Mouse (Mus musculus) heart, embryonic 11.5 days (tissue): Measurements from ENCODE around the gene Obscn. TPM values are rescaled to one million over a fixed set of nuclear protein-coding genes. Genes with fewer than 3 reads are reported as not detected.

Experiments
- ATAC-seq: fragments of 200-750 bp; cut with Nextera tagmentation; replicated peaks from 2 replicates; pipeline ENCODE4 v1.8.0; 2017; ENCODE audit warnings: moderate library complexity; ENCODE audit not compliant: insufficient number of reproducible peaks, low FRiP score, low TSS enrichment
- H3K27ac ChIP-seq: fragments of 300-500 bp; sonication (generic); 2 replicates; pipeline ENCODE4 v1.5.1; 2014; ENCODE audit warnings: mild to moderate bottlenecking, low read depth, low read length
- H3K27me3 ChIP-seq: fragments of 300-500 bp; sonication (generic); 2 replicates; pipeline ENCODE4 v1.6.1; 2014; ENCODE audit warnings: mild to moderate bottlenecking, low read length, mixed read lengths; ENCODE audit not compliant: control insufficient read depth, insufficient read depth
- H3K36me3 ChIP-seq: fragments of 300-500 bp; sonication (generic); 2 replicates; pipeline ENCODE4 v1.6.1; 2014; ENCODE audit warnings: mild to moderate bottlenecking, low read length, moderate library complexity, mixed read lengths; ENCODE audit not compliant: control insufficient read depth, insufficient read depth
- H3K4me1 ChIP-seq: fragments of 300-500 bp; sonication (generic); 2 replicates; pipeline ENCODE4 v1.6.1; 2014; ENCODE audit warnings: low read length; ENCODE audit not compliant: control insufficient read depth, insufficient read depth
- H3K4me2 ChIP-seq: fragments of 300-500 bp; sonication (generic); 2 replicates; pipeline ENCODE4 v1.6.1; 2014; ENCODE audit warnings: mild to moderate bottlenecking, moderate library complexity
- H3K4me3 ChIP-seq: fragments of 300-500 bp; sonication (generic); 2 replicates; pipeline ENCODE4 v1.5.1; 2014; ENCODE audit warnings: low read depth, low read length
- H3K9ac ChIP-seq: fragments of 300-500 bp; sonication (generic); 2 replicates; pipeline ENCODE4 v1.6.1; 2014; ENCODE audit warnings: mild to moderate bottlenecking, low read depth, low read length, moderate library complexity
- H3K9me3 ChIP-seq: fragments of 300-500 bp; sonication (generic); replicated peaks from 2 replicates; pipeline ENCODE4 v1.6.1; 2016; ENCODE audit warnings: low read length; ENCODE audit not compliant: control insufficient read depth
- WGBS: fragments of 180-500 bp; shearing (Covaris S2); extraction: QIAGEN DNeasy Blood & Tissue Kit; methylation state at CpG from one replicate; pipeline ENCODE4 v1.1.7; 2014; ENCODE audit not compliant: insufficient replicate concordance; 5-methylcytosine and 5-hydroxymethylcytosine counted together
- polyA plus RNA-seq: library from polyadenylated mRNA; unstranded; fragments of >200 nt; fragmentation: Nextera tagmentation; extraction: Ambion mirVana; gene quantifications from 2 replicates; pipeline ENCODE4 v1.2.1, GENCODE M21; 2014

The Obscn gene
- polyA plus RNA-seq, 1 experiment from 2014 or later: 39.3 TPM

DNA sequence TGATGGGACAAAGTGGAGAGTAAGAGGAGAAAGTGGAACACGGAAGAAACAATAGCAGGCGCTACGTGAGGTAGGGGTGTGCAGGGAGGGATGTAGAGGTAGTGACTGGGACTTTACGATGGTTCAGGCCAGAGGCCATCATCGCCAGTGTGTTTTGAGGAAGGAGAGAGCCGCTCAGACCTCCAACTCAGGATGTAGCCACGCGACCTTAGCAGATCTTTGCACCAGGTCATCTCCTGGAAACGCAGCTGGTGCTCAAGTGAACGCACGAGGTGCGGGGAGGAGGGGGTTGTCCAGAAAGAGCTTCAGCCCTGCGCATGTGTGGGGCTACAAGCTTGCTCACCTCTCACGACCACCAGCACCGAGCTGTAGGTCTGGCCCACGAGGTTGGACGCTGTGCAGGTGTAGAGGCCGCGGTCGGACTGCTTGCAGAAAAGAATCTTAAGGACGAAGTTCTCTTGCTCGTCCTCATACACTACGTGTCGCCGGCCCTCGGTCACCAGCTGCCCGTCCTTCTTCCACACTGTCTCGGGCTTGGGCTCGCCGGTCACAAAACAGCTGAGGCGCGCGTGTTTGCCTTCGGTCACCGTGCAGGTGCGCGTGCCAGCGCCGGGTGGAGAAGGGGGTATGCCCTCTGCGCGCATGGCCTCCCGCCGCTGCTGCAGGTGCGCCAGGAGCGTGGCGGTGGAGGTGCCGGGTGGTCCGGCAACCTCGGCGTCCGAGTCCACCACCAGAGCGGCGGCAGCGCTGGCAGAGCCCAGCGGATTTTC lies 966 bp downstream of the Obscn start:
- Histone ChIP-seq H3K27me3 (peaks cover 49% of the 10 kb centered on the region), H3K4me1 (peaks cover 34% of the 10 kb centered on the region)
- WGBS: 14% methylated on average over 55 of the region's 55 CpGs

DNA sequence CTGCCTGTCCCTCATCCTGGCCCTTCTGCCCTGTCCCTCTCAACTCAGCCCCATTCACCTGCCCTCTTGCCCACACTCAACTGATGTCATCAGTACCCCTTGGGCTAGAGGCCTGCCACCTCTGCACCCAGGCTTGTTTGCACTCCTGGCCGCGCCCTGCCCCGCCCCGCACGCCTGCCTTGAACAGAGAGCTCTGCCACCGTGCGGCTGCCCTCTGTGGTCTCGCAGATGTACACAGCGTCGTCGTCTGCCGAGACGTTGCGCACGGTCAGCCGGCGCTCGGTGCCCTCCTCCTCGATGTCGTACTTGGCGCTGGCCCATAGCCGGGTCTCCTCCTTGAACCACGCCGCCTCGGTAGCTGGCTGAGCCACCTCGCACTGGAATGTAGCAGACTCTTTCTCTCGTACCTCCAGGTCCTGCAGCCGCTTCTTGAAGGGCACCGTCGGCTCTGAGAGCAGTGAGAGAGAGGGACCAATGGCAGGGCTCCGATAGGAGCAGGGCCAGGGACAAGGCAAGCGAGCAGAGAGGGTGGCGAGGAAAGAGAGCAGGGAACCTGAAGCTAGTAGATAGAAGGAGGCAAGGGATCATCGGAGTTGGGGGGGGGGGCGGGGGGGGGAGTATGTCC lies 1.7 kb downstream of the Obscn start:
- Histone ChIP-seq H3K27ac (no peak overlapping the region), H3K4me3 (peak overlapping the region; percentile 16), H3K4me1 (peaks cover 28% of the 10 kb centered on the region), H3K27me3 (peaks cover 45% of the 10 kb centered on the region), H3K9ac (no peak overlapping the region), H3K36me3 (peaks cover 6% of the 10 kb centered on the region), H3K4me2 (peak overlapping the region; percentile 46), H3K9me3 (no peaks in the 10 kb centered on the region)
- 10% methylated on average over 34 of the region's 35 CpGs for WGBS
- ATAC-seq: no peak

More for the DNA sequence above, 966 bp downstream of the Obscn start:
- peak overlapping the region; percentile 16 for H3K4me3 ChIP-seq
- no peak overlapping the region for H3K27ac ChIP-seq
- ATAC-seq: no peak
- H3K4me2 ChIP-seq: peak overlapping the region; percentile 46
- H3K36me3 ChIP-seq: peaks cover 3% of the 10 kb centered on the region
- no peak overlapping the region for H3K9ac ChIP-seq
- H3K9me3 ChIP-seq: no peaks in the 10 kb centered on the region

DNA sequence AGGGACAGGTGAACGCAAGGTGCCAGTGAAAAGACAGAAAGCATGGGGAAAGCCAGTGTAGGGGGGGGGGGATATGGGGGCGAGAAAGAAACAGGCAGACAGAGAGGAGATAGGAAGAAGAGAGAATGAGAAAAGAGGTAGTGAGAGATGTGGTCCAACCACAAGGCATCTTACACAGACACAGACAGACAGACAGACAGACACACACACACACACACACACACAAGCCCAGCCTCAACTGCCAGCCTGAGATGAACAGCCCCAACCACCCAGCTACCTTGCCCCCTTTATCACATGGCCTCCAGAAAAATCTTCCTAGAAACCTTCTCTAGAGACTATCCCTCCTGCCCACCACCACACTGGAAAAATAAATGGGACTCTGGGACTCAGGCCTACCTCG lies 4.1 kb downstream of the Obscn start:
- no peaks in the 10 kb centered on the region for H3K9me3 ChIP-seq
- H3K27ac ChIP-seq: no peak overlapping the region
- peaks cover 40% of the 10 kb centered on the region for H3K27me3 ChIP-seq
- no peak for ATAC-seq
- H3K4me3 ChIP-seq: no peak overlapping the region
- WGBS: 80% methylated on average over 1 of the region's 3 CpGs
- H3K4me1 ChIP-seq: peaks cover 13% of the 10 kb centered on the region
- H3K9ac ChIP-seq: no peak overlapping the region
- H3K4me2 ChIP-seq: no peak overlapping the region
- peaks cover 6% of the 10 kb centered on the region for H3K36me3 ChIP-seq

DNA sequence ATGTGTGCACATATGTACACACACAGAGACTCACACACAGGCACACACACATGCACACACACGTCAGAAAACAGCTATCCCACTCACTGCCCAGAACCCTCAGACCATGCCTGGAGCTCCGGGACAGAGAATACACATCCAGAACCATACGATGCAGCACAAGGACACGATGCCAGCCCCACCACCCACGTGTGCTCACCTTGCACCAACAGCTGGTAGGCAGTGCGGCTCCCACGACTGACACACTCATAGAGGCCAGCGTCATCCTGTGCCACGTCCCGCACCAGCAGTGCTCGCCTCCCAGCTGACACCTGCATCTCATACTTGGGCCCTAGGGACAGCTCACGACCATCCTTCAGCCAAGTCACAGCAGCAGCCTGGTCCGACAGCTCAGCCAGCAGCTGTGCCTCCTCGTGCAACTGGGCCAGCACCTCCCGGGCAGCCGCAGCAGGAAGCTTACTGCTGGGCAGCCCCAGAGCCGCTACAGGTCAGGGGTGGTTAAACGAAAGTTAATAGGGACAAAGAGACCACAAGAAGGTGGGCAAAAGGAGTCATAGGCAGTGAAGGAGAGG lies 4.8 kb downstream of the Obscn start:
- WGBS: 66% methylated on average over 18 of the region's 18 CpGs
- ATAC-seq: no peak
- Histone ChIP-seq H3K9me3 (no peaks in the 10 kb centered on the region), H3K4me3 (no peak overlapping the region), H3K27ac (no peak overlapping the region), H3K27me3 (peaks cover 34% of the 10 kb centered on the region), H3K4me2 (no peak overlapping the region), H3K36me3 (peaks cover 10% of the 10 kb centered on the region), H3K9ac (no peak overlapping the region), H3K4me1 (peaks cover 8% of the 10 kb centered on the region; the same call in 1 of the 2 replicates)

DNA sequence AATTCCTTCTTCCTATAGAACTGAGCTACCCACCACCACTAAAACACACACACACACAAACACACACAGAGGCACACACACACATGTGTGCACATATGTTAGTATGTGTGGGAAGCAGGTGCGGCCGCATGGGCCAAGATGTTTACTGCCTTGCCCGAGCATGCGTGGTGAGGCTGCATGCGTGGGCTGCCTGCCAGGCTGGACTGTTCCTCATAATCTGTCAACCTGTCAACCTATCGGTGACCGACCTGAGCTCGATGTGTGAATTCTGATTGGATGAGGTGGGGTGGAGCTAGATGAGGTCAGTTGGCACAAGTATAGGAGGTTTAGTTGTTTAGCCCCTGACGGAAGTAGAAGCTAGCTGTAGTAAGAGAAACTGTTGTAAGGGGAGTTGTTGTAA lies 5.4 kb downstream of the Obscn start:
- WGBS: 79% methylated on average over 9 of the region's 9 CpGs
- peaks cover 27% of the 10 kb centered on the region for H3K27me3 ChIP-seq
- no peak overlapping the region for H3K4me2 ChIP-seq
- H3K36me3 ChIP-seq: peaks cover 10% of the 10 kb centered on the region
- H3K4me1 ChIP-seq: peaks cover 7% of the 10 kb centered on the region; the same call in 1 of the 2 replicates
- H3K4me3 ChIP-seq: no peak overlapping the region
- no peaks in the 10 kb centered on the region for H3K9me3 ChIP-seq
- no peak overlapping the region for H3K27ac ChIP-seq
- H3K9ac ChIP-seq: no peak overlapping the region
- ATAC-seq: no peak

- WGBS: 83% methylated on average over 5 of the region's 5 CpGs
- no peaks in the 10 kb centered on the region for H3K4me1 ChIP-seq
- H3K9me3 ChIP-seq: no peaks in the 10 kb centered on the region
- no peak overlapping the region for H3K4me3 ChIP-seq
- no peak overlapping the region for H3K9ac ChIP-seq
- no peaks in the 10 kb centered on the region for H3K27me3 ChIP-seq
- H3K27ac ChIP-seq: no peak overlapping the region
- no peak overlapping the region for H3K4me2 ChIP-seq
- ATAC-seq: no peak
- peaks cover 15% of the 10 kb centered on the region for H3K36me3 ChIP-seq
Observed at GRCm38 (mm10) chr11:59105945-59106344, 30.3 kb downstream of the Obscn start.

DNA sequence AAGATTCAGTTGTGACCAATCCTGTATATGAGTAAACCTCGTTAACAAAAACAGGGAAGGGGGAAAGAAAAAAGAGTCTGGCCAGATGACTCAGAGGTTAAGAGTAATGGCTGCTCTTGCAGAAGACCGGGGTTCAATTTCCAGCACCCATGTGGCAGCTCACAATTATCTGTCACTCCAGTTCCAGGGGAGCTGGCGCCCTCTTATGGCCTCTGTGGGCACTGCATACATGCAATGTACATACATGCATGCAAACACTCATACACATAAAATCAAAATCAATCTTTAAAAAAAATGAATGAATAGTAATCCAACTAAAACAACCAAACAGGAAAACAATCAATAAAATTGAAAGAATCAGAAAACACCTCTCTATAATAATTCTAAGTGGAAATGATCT lies 33.9 kb downstream of the Obscn start:
- 78% methylated on average over 3 of the region's 3 CpGs for WGBS
- Histone ChIP-seq H3K27ac (no peak overlapping the region), H3K9me3 (no peaks in the 10 kb centered on the region), H3K9ac (no peak overlapping the region), H3K4me2 (no peak overlapping the region), H3K36me3 (peaks cover 14% of the 10 kb centered on the region), H3K4me3 (no peak overlapping the region), H3K4me1 (no peaks in the 10 kb centered on the region), H3K27me3 (no peaks in the 10 kb centered on the region)
- ATAC-seq: no peak

DNA sequence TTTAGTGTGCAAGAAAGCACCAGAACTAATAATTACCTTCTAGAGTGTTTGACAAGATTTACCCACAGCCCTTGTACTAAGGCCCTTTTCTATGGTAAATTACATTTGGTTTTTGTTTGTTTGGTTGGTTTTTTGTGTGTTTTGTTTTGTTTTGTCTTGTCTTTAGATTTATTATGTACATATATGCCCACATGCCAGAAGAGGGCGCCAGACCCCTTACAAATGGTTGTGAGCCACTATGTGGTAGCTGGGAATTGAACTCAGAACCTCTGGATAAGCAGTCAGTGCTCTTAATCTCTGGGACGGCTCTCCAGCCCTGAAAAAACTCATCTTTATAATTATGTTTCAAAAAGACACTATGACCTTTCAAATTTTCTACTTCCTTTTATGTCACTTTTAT lies 37.9 kb downstream of the Obscn start:
- H3K9ac ChIP-seq: no peak overlapping the region
- no peaks in the 10 kb centered on the region for H3K27me3 ChIP-seq
- no peaks in the 10 kb centered on the region for H3K4me1 ChIP-seq
- no peak overlapping the region for H3K27ac ChIP-seq
- no peaks in the 10 kb centered on the region; the same call in 1 of the 2 replicates for H3K36me3 ChIP-seq
- no peak overlapping the region for H3K4me3 ChIP-seq
- 31% methylated on average over 2 of the region's 2 CpGs for WGBS
- no peak overlapping the region for H3K4me2 ChIP-seq
- peaks cover 3% of the 10 kb centered on the region; the same call in 1 of the 2 replicates for H3K9me3 ChIP-seq
- no peak for ATAC-seq
